Mouse (Mus musculus): ENCODE measurements at regions not wholly inside any gene's neighbourhood (a gene's known extent, or its start where the extent isn't known, plus 50 kb on each side); places are given as distances from the start of the nearest gene placed in this dataset.

GRCm38 (mm10) chr16:25527850-25528249, 155.7 kb upstream of the Trp63 start:
- POLR2A ChIA-PET = no interaction called here
- in situ Hi-C loops (cut with MboI; ENCODE audit: low pct_unique_long_range_greater_than_20kb) = no loop called here
- DNase-seq (ENCODE audit: low read depth, low spot score) = no peak
- no peak for TF ChIP-seq CTCF (IDR thresholded peaks at IDR 0.05)
- H3K27me3 ChIP-seq = no peaks in the 10 kb centered on the region
- no peak for ATAC-seq
- CTCF ChIA-PET = interaction anchor here (1.1 kb wide), 1 partner anchor 102 kb away, joined by 3 read pairs; no protein-coding TSS in a partner anchor

- no peaks in the 10 kb centered on the region for H3K27me3 ChIP-seq
- ATAC-seq (no peak), DNase-seq (ENCODE audit: low read depth, low spot score) (no peak)
- POLR2A ChIA-PET = no interaction called here
- in situ Hi-C loops (cut with MboI; ENCODE audit: low pct_unique_long_range_greater_than_20kb) = no loop called here
- no peak for TF ChIP-seq CTCF (IDR thresholded peaks at IDR 0.05)
- CTCF ChIA-PET = interaction anchor here (1.1 kb wide), 1 partner anchor 102 kb away, joined by 3 read pairs; no protein-coding TSS in a partner anchor
Measured at GRCm38 (mm10) chr16:25528313-25528712, 155.2 kb upstream of the Trp63 start.

GRCm38 (mm10) chr16:25529681-25530080, 153.9 kb upstream of the Trp63 start:
- no peaks in the 10 kb centered on the region for H3K27me3 ChIP-seq
- in situ Hi-C loops (cut with MboI; ENCODE audit: low pct_unique_long_range_greater_than_20kb) = no loop called here
- no peak for TF ChIP-seq CTCF (IDR thresholded peaks at IDR 0.05)
- DNase-seq (ENCODE audit: low read depth, low spot score) (no peak), ATAC-seq (no peak)
- ChIA-PET CTCF (interaction anchor here (1.0 kb wide), 1 partner anchor 45 kb away, joined by 4 read pairs; no protein-coding TSS in a partner anchor), POLR2A (no interaction called here)

- in situ Hi-C loops (cut with MboI; ENCODE audit: low pct_unique_long_range_greater_than_20kb) = no loop called here
- DNase-seq (ENCODE audit: low read depth, low spot score) = peak; percentile 76
- TF ChIP-seq CTCF (IDR thresholded peaks at IDR 0.05) = no peak
- ChIA-PET CTCF (interaction anchor here (1.6 kb wide), 1 partner anchor 157 kb away, joined by 3 read pairs; no protein-coding TSS in a partner anchor), POLR2A (no interaction called here)
- ATAC-seq = peak; percentile 98
- no peaks in the 10 kb centered on the region for H3K27me3 ChIP-seq
Measured at GRCm38 (mm10) chr16:25531761-25532336, 151.7 kb upstream of the Trp63 start.

- POLR2A ChIA-PET = interaction anchor here (0.8 kb wide), 1 partner anchor 8 kb away, joined by 3 read pairs; no protein-coding TSS in a partner anchor
- CTCF ChIA-PET = interaction anchor here (1.6 kb wide), 1 partner anchor 158 kb away, joined by 3 read pairs; no protein-coding TSS in a partner anchor
- in situ Hi-C loops (cut with MboI; ENCODE audit: low pct_unique_long_range_greater_than_20kb) = no loop called here
- ATAC-seq = no peak
- TF ChIP-seq CTCF (IDR thresholded peaks at IDR 0.05) = no peak
- H3K27me3 ChIP-seq = no peaks in the 10 kb centered on the region
- DNase-seq (ENCODE audit: low read depth, low spot score) = no peak
Measured at GRCm38 (mm10) chr16:25532519-25533205, 150.9 kb upstream of the Trp63 start.

- CTCF ChIA-PET = interaction anchor here (1.6 kb wide), 1 partner anchor 158 kb away, joined by 3 read pairs; no protein-coding TSS in a partner anchor
- TF ChIP-seq CTCF (IDR thresholded peaks at IDR 0.05) = no peak
- in situ Hi-C loops (cut with MboI; ENCODE audit: low pct_unique_long_range_greater_than_20kb) = no loop called here
- DNase-seq (ENCODE audit: low read depth, low spot score) (no peak), ATAC-seq (no peak)
- no peaks in the 10 kb centered on the region for H3K27me3 ChIP-seq
- POLR2A ChIA-PET = no interaction called here
Measured at GRCm38 (mm10) chr16:25533206-25533580, 150.4 kb upstream of the Trp63 start.

GRCm38 (mm10) chr16:25536550-25536949, 147.0 kb upstream of the Trp63 start:
- ATAC-seq (no peak), DNase-seq (ENCODE audit: low read depth, low spot score) (no peak)
- no peaks in the 10 kb centered on the region for H3K27me3 ChIP-seq
- ChIA-PET CTCF (no interaction called here), POLR2A (no interaction called here)
- no peak for TF ChIP-seq CTCF (IDR thresholded peaks at IDR 0.05)
- in situ Hi-C loops (cut with MboI; ENCODE audit: low pct_unique_long_range_greater_than_20kb) = no loop called here

GRCm38 (mm10) chr16:25549542-25550110, 133.9 kb upstream of the Trp63 start:
- in situ Hi-C loops (cut with MboI; ENCODE audit: low pct_unique_long_range_greater_than_20kb) = no loop called here
- no peak for ATAC-seq
- POLR2A ChIA-PET = no interaction called here
- H3K27me3 ChIP-seq = no peaks in the 10 kb centered on the region
- CTCF ChIA-PET = no interaction called here
- no peak for TF ChIP-seq CTCF (IDR thresholded peaks at IDR 0.05)
- no peak for DNase-seq (ENCODE audit: low read depth, low spot score)

- in situ Hi-C loops (cut with MboI; ENCODE audit: low pct_unique_long_range_greater_than_20kb) = no loop called here
- ChIA-PET CTCF (no interaction called here), POLR2A (no interaction called here)
Measured at GRCm38 (mm10) chr16:25557181-25557580, 126.4 kb upstream of the Trp63 start.

GRCm38 (mm10) chr16:25580216-25580615, 103.3 kb upstream of the Trp63 start:
- CTCF ChIA-PET = no interaction called here
- in situ Hi-C loops (cut with MboI; ENCODE audit: low pct_unique_long_range_greater_than_20kb) = no loop called here
- no peak for DNase-seq (ENCODE audit: low read depth, low spot score)
- no peak for ATAC-seq
- POLR2A ChIA-PET = interaction anchor here (0.6 kb wide), 1 partner anchor 9 kb away, joined by 3 read pairs; no protein-coding TSS in a partner anchor
- no peak for TF ChIP-seq CTCF (IDR thresholded peaks at IDR 0.05)
- no peaks in the 10 kb centered on the region for H3K27me3 ChIP-seq

More at GRCm38 (mm10) chr16:25557181-25557580, 126.4 kb upstream of the Trp63 start:
- no peaks in the 10 kb centered on the region for H3K27me3 ChIP-seq
- ATAC-seq (no peak), DNase-seq (ENCODE audit: low read depth, low spot score) (no peak)
- no peak for TF ChIP-seq CTCF (IDR thresholded peaks at IDR 0.05)

Data from Patski (cell line).